Mouse (Mus musculus) R1 (cell line): Measurements from ENCODE around the gene Bean1.

Experiments used
- DNase-seq: peaks from one replicate; pipeline ENCODE4 v3.0.0-alpha.2; 2018; ENCODE audit warnings: low read depth, low spot score

Gene Bean1

DNA sequence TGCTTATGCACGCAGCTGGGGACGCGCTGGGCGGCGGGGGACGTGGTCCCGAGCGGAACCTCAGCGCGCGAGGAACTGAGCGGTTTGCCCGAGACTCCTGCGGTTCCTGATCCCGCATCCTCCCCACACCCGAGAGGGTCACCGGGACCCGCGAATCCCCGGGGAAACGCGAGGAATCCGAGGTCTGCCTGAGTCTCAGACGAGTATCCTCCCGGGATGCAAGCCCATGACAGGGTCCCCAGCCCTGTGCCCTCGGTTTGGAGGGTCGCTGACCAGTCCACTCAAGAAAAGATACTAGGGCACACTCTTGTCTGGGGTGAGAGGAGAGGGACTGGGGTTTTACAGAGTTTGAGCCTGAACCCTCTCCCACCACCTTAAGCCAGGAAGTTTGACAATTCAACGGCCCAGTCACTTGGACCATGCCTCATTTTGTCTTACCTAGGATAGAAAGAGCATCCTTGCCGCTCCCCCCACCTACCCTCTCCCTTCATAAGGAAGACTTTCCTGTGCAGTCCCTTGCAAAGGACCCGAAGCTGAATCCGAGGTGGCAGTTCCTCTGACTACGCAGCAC, 893 bp downstream of the Bean1 start:
- peak; percentile 21 for DNase-seq

DNA sequence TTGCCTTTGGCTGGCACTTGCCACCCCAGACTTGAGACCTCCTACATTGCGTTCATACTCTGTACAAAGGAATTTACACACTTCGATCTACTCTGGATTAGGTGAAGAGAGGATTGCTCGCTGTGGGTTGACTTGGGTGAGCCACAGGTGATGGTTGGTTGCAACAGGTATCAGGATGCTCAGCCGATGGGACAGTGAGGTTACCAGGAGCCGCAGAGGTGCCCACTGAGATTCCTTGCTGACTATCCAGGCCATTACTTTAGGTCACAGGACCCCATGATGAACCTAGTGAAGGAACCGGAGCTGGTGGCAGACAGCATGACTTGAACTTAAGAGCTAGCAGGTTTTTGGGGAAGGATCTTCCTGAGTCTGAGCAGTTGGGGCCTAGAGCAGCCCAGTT, 2.2 kb downstream of the Bean1 start:
- DNase-seq = no peak

DNA sequence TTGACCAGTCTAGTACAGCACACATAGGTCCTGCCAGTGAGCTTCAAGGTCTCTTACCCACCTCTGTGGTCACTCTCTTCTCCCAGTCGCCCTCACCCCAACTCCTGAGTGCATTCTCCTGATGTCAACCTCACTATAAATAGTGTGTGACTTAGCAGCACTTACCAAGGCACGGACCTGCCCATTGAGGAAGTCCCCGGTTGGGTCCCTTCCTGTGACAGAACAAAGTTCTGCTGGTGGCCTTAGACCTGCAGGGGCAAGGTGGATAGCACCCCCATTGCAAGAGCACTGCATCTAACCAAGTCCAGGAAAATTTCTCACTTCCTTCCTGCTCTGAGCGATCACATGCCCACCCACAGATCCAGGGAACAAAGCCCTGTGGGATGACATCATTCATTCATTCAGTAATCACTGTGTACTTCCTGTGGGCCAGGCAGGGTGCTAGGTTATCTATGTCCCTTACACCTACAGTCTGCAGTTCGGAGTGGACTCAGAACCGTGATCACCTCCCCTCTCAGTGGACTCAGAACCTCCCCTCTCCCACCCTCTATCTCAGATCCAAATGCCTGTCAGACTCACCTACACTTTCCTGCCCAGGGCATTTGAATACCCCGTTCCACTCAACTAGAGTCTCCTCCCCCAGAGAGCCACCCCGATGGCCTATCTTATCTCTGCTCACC, 5.7 kb downstream of the Bean1 start:
- DNase-seq = no peak

DNA sequence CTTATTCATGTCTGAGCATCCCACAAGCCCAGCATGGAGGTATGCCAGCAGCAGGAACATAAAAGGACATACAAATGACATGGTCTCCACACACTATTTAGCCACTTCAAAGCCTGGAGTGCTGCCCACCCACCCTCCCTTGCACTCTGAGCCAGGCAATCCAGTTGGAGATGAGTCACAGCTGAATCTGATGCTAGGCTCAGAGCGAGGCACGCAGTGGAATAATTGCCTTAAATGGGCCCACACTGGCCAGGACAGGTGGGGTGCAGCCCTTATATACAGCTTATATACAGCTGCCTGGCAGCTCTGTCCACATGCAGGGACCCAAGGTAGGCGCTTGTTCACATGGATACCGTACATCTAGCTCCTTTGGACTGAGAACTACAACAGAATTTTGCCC, 6.8 kb downstream of the Bean1 start:
- no peak for DNase-seq

GRCm38 (mm10) chr8:104184905-104185304, 14.7 kb downstream of the Bean1 start:
- no peak for DNase-seq

GRCm38 (mm10) chr8:104186827-104187226, 16.6 kb downstream of the Bean1 start:
- no peak for DNase-seq

DNA sequence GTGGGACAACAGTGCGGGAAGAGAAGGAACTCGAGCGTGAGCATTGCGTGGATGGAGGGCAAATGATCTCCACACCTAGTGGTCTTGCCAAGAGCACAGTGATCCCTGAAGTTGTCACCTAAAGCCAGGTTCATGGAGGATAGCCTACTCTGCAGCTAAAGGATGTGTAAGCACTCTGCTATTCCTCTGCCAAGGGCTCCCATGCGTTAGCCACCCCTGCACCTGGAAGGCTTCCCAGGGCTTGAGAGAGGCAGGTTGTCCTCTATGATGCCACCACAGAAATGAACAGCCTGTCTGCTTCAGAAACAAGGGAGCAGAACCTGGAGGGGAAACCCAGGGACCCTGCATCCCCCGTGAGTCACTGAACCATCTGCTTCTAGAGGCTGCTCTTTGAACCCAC, 17.4 kb downstream of the Bean1 start:
- DNase-seq = no peak

- DNase-seq = no peak
Observed at GRCm38 (mm10) chr8:104188459-104188858, 18.2 kb downstream of the Bean1 start.

DNA sequence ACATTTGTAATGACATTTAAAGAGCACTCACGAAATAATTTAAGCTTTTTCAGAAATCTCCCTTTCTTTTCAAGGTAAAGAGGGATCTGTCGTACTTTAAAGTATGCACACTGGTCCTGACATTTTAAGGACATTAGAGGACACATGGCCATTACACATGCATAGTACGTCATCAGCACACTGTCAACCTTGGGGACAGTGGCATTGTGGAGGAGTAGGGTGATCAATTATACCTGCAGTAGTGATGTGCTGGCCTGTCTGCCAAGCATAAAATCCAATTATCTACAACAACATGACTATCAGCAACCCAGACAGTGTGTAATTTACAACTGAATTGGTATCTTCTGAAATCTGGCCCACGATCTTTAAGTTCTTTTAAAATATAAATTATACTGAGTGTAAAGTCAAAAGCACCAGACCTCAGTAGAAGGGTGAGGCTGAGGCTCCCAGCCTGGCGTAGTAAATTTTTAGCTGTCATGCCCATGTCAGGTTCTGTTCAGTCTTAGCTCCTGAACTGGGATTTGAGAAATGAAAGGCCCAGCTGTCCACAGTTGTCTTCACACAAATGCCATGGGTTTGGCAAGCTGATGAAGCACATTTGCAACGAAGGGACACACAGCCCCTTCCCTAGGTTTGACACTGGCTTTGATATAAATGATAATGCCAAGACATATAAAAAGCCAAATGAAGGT, 20.7 kb downstream of the Bean1 start:
- DNase-seq = no peak

DNA sequence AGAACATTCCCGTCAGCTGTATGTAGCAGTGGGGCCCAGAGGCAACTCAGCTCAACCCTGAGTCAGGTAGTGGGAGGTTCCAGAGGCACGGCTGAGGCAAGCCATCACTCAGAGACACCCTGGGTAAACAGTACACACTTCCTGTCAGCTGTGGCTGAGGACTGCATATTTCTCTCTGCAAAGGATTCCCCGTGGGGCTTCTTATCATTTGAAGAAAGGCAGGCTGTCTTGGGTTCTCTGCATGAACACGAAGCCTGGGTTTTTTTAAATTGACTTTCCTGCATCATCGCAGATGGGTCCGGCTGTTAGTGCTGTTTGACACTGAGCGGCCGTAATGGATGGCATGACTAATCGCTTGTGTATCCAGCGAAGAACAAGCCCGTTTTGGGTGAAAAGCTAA, 21.3 kb downstream of the Bean1 start:
- DNase-seq = peak; percentile 8

DNA sequence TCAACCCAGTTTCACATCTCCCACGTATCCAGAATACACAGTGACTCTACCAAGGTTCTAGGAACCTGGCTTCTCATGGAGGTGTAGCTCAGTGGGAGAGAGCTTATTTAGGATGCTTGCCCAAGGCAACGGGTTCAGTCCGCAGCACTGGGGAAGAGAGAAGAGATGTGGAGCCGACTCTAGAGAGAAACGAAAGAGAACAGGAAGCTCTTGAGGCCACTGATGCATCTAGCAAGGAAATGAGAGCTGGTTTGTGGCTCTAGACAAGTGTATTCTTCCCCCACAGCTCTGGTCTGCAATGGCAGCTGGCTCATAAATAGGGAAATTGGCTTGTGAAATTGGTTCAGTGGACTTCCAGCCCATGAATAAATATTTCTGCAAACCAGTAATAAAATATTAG, 29.6 kb downstream of the Bean1 start:
- DNase-seq = no peak

DNA sequence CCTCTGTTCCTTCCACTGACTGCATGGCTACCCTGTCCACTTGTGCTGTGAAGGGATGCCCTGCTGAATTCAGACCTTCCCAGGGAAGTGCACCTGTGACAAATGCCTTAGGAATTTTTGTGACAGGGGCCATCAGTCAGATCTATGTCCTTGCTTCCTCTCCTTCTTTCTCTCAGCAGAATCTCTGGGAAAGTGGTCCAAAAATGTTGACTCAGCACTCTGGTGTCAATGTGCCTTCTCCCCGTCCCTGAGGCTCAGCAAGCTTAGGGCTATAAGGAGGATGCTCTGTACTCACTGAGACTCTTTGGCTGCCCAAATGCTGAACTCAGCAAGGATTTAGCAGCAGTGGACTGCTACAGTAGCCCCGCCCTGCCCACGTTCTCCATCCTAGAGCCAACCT, 31.4 kb downstream of the Bean1 start:
- DNase-seq = no peak

GRCm38 (mm10) chr8:104202320-104202719, 32.1 kb downstream of the Bean1 start:
- no peak for DNase-seq

DNA sequence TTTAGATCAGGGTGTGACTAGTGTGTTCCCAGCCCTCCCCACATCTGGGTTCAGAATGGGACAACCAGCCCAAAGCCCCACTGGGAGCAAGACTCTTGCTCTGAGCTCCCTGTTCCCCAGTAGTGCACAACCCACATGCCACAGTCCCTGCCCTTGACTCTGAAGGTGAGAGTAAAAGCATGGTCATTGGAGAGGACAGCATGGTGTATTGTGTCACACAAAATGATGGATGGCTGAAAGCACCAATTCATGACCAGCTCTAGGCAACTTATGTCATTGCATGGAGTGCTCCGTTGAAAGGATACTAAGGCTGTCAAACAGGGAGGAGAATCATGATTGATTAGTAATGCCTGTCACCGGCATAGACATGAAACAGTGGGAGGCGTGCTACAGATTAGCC, 35.0 kb downstream of the Bean1 start:
- DNase-seq = peak; percentile 8

GRCm38 (mm10) chr8:104217601-104218000, 47.4 kb downstream of the Bean1 start:
- no peak for DNase-seq

GRCm38 (mm10) chr8:104219079-104219478, 48.8 kb downstream of the Bean1 start:
- DNase-seq = peak; percentile 77

DNA sequence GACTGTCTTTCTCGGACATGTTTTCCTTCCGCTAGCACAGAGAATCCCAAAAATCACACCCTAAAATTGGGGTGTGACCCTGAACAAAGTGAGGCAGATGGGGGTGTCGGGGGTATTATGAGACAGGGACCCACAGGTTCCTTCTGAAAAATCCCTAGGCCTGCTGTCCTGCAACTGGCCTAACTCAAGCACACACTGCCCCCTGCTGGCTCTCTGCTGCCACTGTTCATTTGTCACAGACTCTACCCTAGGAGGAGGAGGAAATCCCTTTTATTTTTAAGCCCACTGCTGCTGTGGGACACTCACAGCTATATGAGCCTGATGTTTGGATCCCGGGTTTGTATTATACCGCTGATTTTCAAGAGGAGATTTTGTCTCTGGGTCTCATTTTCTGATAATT, 49.6 kb downstream of the Bean1 start:
- DNase-seq = peak; percentile 77

DNA sequence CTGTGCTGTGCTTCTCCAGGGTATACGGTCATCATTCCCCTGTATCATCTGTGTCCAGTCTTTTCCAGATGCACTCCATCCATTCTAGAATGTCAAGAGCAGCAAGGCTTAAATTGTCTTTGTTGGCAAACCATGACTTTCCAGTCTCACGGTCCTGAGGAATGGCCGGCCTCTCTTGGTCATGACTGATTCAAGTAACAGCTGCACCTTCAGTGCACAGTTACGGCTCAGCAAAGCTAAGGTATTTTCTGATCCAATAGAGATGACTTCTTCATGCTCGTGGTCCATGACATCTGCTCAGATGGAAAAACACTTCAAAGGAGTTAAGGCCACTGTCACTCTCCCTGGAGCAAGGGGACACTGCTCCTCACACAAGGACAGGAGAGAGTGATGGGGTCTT, 56.8 kb downstream of the Bean1 start:
- no peak for DNase-seq

- DNase-seq = no peak
Observed at GRCm38 (mm10) chr8:104230377-104230776, 60.1 kb downstream of the Bean1 start.

DNA sequence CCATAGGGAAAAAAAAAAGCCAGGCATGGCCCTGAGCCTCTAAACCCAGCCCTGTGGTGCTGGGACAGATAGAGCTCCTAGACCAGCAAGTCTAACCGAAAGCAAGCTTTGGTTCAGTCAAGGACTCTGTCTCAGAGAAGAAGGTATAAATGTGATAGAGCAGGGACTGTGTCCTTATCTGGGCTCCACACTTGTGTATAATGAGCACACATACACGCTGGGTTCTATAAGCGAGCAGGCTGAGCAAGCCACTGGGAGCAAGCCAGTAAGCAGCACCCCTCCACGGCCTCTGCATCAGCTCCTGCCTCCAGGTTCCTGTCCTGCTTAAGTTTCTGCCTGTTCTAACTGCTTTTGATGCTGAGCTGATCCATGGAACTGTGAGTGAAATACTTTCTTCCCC, 61.8 kb downstream of the Bean1 start:
- no peak for DNase-seq

GRCm38 (mm10) chr8:104232919-104233318, 62.7 kb downstream of the Bean1 start:
- no peak for DNase-seq

DNA sequence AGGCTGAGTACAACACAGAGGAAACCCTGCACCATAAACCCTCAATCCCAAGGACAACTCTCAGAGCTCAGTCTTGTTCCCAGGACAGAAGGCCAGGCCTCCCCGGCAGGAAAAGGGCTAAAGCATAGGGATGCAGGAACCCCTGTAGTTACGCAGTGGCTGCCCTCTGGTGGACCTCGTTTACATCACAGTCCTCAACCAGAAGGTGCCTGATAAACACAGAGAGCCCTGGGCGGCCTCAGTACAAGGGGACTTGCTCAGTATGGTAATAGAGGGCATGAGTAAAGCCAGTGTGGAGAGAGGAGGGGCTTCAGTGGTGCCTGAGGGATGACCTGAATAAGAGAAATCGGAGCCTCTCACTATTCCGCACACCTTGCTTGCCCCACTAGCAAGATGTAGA, 64.3 kb downstream of the Bean1 start:
- peak; percentile 25 for DNase-seq

DNA sequence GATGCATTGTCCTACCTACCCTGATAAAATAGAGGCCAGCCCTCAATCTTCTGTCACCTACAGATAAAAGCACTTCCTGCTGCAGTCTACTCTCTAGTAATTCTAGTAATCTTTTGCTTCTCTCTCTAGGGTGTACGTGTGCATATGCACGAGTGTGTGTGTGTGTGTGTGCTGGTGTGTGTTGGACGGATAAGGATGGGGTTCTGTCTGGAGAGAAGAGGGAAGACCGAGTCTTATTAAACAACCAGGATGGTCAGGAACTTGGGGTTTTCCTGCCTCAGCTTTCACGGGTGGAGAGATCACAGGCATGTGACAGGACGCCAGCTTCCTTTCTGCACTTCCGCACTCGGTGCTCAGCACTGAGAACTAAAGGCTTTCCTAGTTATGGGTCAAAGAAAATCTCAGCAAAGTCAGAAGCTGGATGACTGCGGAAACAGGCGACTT, 69.2 kb downstream of the Bean1 start:
- no peak for DNase-seq
